Mouse (Mus musculus) small intestine, adult 2 months (tissue): ENCODE data around the gene Mbd4. TPM values are rescaled to one million over a fixed set of nuclear protein-coding genes. Genes with fewer than 3 reads are reported as not detected.

ENCODE experiments used
- H3K27ac ChIP-seq: fragments of 200-500 bp; 2 replicates; pipeline ENCODE4 v1.5.1; 2012; ENCODE audit warnings: low read depth, low read length, control low read depth, inconsistent platforms; ENCODE audit not compliant: insufficient read depth
- H3K27me3 ChIP-seq: fragments of 200-500 bp; 2 replicates; pipeline ENCODE4 v1.6.1; 2012; ENCODE audit warnings: mild to moderate bottlenecking, moderate library complexity, low read length, inconsistent platforms; ENCODE audit not compliant: control insufficient read depth, insufficient read depth
- H3K36me3 ChIP-seq: fragments of 200-500 bp; 2 replicates; pipeline ENCODE4 v1.6.1; 2012; ENCODE audit warnings: mild to moderate bottlenecking, low read length, control low read depth, inconsistent platforms; ENCODE audit not compliant: control insufficient read depth, insufficient read depth
- H3K4me1 ChIP-seq: fragments of 200-500 bp; 2 replicates; pipeline ENCODE4 v1.6.1; 2012; ENCODE audit warnings: low read length, inconsistent platforms, mixed read lengths; ENCODE audit not compliant: control insufficient read depth, insufficient read depth, insufficient read length
- H3K4me3 ChIP-seq: fragments of 200-500 bp; 2 replicates; pipeline ENCODE4 v1.5.1; 2012; ENCODE audit warnings: low read depth, mild to moderate bottlenecking, control low read depth, inconsistent platforms, low read length, moderate library complexity
- CTCF ChIP-seq: fragments of 200-500 bp; IDR thresholded peaks from 2 replicates; pipeline ENCODE4 v1.5.1; 2012; ENCODE audit warnings: low read depth, mild to moderate bottlenecking, control low read depth, inconsistent platforms, low read length, moderate library complexity, mixed read lengths; ENCODE audit not compliant: insufficient replicate concordance, insufficient read length; ENCODE audit errors: extremely low read depth
- POLR2A ChIP-seq: fragments of 200-500 bp; IDR thresholded peaks from 2 replicates; pipeline ENCODE4 v1.6.1; 2012; ENCODE audit warnings: low read depth, mild to moderate bottlenecking, control low read depth, inconsistent platforms, low read length, moderate library complexity
- WGBS: fragments of 180-500 bp; shearing (Covaris S2); methylation state at CpG from one replicate; pipeline ENCODE4 v1.1.7; 2018; 5-methylcytosine and 5-hydroxymethylcytosine counted together
- polyA plus RNA-seq: library from polyadenylated mRNA; depleted of rRNA; stranded (reverse); fragments of >200 nt; gene quantifications from 2 replicates; pipeline ENCODE4 v1.2.3, GENCODE M21; 2012

Mbd4 gene
- polyA plus RNA-seq, 1 experiment = 0.57 TPM

DNA sequence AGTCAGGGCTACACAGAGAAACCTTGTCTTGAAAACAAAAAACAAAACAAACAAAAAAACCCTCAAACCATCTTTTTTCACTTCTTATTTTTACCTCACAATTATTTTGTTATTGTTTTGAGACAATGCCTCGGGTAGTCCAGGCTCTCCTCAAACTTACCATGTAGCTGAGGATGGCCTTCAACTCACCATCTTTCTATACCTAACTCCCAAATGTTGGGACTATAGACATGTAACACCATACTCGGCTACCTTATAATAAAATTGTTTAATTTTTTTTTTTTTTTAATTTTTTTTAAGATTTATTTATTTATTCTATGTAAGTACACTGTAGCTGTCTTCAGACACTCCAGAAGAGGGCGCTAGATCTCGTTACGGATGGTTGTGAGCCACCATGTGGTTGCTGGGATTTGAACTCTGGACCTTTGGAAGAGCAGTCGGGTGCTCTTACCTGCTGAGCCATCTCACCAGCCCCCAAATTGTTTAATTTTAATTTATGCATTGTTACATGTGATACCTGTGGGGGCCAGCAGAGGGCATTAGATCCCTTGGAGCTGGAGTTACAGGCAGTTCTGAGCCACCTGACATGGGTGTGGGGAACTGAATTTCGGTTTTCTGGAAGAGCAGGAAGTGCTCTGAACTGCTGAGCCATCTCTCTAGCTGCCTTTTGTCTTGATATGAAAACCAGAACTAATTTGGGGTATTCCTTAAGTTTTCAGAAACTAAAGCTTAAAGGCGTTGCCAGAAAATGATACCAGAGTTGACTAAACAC lies 6.3 kb downstream of the Mbd4 start:
- Histone ChIP-seq H3K4me1 (no peaks in the 10 kb centered on the region), H3K27me3 (no peaks in the 10 kb centered on the region), H3K27ac (no peak overlapping the region), H3K4me3 (no peak overlapping the region), H3K36me3 (peaks cover 6% of the 10 kb centered on the region; the same call in 1 of the 2 replicates)
- TF ChIP-seq CTCF (peak; percentile 62; the same call in 1 of the 2 replicates), POLR2A (no peak)
- WGBS = 25% methylated on average over 8 of the region's 8 CpGs

DNA sequence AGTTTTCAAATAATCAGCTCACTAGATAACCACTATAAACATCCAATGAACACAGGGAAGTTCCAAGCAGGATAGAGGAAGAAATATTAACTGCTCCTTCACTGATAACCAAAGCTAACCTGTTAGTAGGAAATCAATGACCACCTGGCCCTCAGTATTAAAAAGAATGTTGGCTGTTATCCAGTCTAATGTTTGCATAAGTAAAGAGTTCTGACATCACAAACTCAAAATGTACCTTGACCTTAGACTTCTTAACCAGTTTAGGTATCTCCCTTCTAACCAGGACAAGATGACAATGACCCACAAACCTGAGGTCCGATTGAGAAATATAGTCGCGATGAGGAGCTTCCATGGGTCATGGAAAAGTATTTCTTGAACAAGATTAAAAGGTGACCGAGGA lies 8.2 kb downstream of the Mbd4 start:
- Histone ChIP-seq H3K4me1 (no peaks in the 10 kb centered on the region), H3K27me3 (no peaks in the 10 kb centered on the region), H3K36me3 (peaks cover 6% of the 10 kb centered on the region; the same call in 1 of the 2 replicates), H3K27ac (no peak overlapping the region), H3K4me3 (no peak overlapping the region)
- no peak for TF ChIP-seq POLR2A
- no peak for TF ChIP-seq CTCF
- WGBS = 88% methylated on average over 4 of the region's 4 CpGs

DNA sequence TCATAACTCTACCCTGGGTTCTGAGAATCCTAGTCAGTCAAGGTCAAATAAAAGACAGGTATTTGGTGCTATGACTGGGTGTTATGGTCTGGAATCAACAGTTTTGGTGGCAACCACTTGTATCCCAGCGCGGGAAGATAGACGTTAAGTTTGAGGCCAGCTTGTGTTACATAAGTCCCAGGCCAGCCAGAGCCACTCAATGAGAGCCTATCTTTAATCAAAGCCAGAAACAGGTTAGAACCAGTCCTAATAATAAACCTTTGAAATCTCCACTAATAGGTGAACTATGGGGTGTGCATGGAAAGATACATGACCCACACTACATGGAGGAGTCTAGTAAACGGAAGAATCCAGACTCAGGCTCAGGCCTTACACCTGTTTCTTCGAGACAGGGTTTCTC lies 14.4 kb downstream of the Mbd4 start:
- H3K4me1 ChIP-seq = peaks cover 7% of the 10 kb centered on the region; the same call in 1 of the 2 replicates
- peaks cover 3% of the 10 kb centered on the region; the same call in 1 of the 2 replicates for H3K36me3 ChIP-seq
- H3K27ac ChIP-seq = no peak overlapping the region
- H3K27me3 ChIP-seq = no peaks in the 10 kb centered on the region
- H3K4me3 ChIP-seq = no peak overlapping the region
- WGBS = 67% methylated on average over 5 of the region's 5 CpGs
- no peak for TF ChIP-seq CTCF
- no peak for TF ChIP-seq POLR2A

DNA sequence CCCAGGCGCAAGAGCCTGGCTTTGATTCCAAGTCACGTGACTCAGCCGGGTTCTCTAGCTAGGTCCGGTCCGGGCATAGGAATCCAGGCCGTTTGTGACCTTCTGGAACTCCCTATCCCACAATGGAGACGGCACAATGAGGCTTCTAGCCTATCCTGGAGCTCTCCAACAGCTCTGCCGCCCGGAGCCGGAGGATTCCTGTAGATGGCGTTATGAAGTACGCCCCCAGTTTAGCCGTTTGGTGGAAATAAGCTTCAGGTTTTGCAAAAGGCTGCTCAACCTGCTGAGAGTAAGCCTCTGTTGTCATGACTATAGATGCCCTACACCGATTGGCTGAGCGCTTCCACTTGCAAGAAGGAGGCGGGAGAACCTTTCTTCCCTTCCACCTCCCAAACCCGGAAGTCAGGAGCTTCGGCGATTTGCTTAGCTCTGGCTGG lies 15.0 kb downstream of the Mbd4 start, which contains the start of gene Efcab12:
Efcab12 (minus strand) TSS at position 252 of the 437 bp plus-strand sequence.
- H3K4me3 ChIP-seq = peak within 1 kb of the TSS; percentile 63
- no peak for TF ChIP-seq CTCF
- no peak; the same call in 1 of the 2 replicates for TF ChIP-seq POLR2A
- peaks cover 7% of the 10 kb centered on the region; the same call in 1 of the 2 replicates for H3K4me1 ChIP-seq
- H3K27me3 ChIP-seq = no peaks in the 10 kb centered on the region
- no peak within 1 kb of the TSS for H3K27ac ChIP-seq
- 4% methylated on average over 19 of the region's 19 CpGs for WGBS
- no peaks in the 10 kb centered on the region; the same call in 1 of the 2 replicates for H3K36me3 ChIP-seq

DNA sequence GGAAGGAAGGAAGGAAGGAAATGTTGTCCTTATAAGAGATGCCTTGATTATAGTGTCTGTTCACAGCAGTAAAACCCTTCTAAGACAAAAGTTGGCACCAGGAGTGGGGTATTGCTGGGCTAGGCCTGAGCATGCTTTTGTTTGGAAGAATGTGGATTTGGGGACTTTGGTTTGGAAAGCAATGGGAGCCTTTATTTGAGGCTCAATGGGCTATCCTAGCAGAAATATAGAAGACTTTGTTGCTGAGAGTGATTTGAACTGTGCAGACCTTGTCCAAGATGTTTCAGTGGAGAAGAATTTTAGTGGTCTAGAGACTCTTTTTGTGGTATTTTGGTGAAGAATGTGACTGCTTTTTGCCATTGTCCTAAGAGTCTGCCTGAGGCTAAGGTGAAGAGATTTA lies 19.3 kb downstream of the Mbd4 start:
- TF ChIP-seq CTCF = no peak
- no peak for TF ChIP-seq POLR2A
- Histone ChIP-seq H3K27me3 (no peaks in the 10 kb centered on the region), H3K4me1 (peaks cover 7% of the 10 kb centered on the region; the same call in 1 of the 2 replicates)

DNA sequence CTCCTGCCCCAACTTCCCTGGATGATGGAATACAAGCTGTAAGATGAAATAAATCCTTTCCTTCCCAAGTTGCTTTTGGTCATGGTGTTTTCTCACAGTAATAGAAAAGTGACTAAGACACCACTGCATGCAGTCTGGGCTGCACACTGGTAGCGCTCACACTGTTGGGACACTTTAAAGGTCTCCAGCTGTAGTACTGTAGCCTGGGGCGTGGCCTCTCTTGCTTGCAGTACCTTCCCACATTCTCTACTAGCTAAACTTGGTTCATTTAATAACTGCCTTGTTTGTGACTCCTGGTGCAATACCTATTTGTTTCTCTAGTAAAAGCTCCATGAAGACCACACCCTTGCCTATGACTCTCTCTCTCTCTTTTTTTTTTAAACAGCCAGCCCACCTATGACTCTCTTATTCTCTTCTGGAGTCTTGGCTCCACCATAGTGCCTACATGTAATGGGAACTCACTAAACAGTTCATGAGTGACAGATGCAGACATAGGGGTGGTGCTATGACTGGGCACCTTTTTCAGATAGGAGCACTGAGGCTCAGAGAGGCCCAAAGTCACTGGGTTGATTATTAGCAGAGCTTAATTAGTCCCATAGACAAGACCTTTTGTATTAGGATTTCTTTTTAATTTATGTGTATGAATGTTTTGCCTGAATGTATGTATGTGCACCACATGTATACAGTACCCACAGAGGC lies 20.9 kb downstream of the Mbd4 start:
- Histone ChIP-seq H3K4me1 (no peaks in the 10 kb centered on the region), H3K27ac (no peak overlapping the region), H3K4me3 (no peak overlapping the region), H3K27me3 (no peaks in the 10 kb centered on the region), H3K36me3 (no peaks in the 10 kb centered on the region)
- WGBS = 83% methylated on average over 2 of the region's 2 CpGs
- TF ChIP-seq CTCF (no peak), POLR2A (no peak)

More for the DNA sequence above, 19.3 kb downstream of the Mbd4 start:
- Histone ChIP-seq H3K4me3 (no peak overlapping the region), H3K27ac (no peak overlapping the region), H3K36me3 (no peaks in the 10 kb centered on the region)
